Mouse (Mus musculus) lung, adult 2 months (tissue): ENCODE data around the gene Cpa2. TPM values are rescaled to one million over a fixed set of nuclear protein-coding genes. Genes with fewer than 3 reads are reported as not detected.

Experiments used
- DNase-seq: peaks from one replicate; pipeline ENCODE4 v3.0.0; 2022
- H3K4me1 ChIP-seq: fragments of 200-500 bp; 2 replicates; pipeline ENCODE4 v1.6.1; 2011; ENCODE audit warnings: low read length; ENCODE audit not compliant: control insufficient read depth, insufficient read depth
- H3K4me3 ChIP-seq: fragments of 200-500 bp; replicated peaks from 2 replicates; pipeline ENCODE3; 2011; ENCODE audit warnings: low read depth, mild to moderate bottlenecking, control low read depth, low read length; ENCODE audit errors: extremely low read depth
- CTCF ChIP-seq: fragments of 200-500 bp; IDR thresholded peaks from 2 replicates; pipeline ENCODE4 v1.5.1; 2011; ENCODE audit warnings: mild to moderate bottlenecking, low read length, control low read depth; ENCODE audit not compliant: insufficient read depth
- POLR2A ChIP-seq: fragments of 200-500 bp; IDR thresholded peaks from 2 replicates; pipeline ENCODE4 v1.6.1; 2011; ENCODE audit warnings: low read depth, mild to moderate bottlenecking, control low read depth, low read length, borderline replicate concordance; ENCODE audit errors: extremely low read depth
- WGBS: fragments of 180-500 bp; shearing (Covaris S2); methylation state at CpG from one replicate; pipeline ENCODE4 v1.1.7; 2018; 5-methylcytosine and 5-hydroxymethylcytosine counted together
- polyA plus RNA-seq: library from polyadenylated mRNA; depleted of rRNA; stranded (reverse); fragments of >200 nt; gene quantifications from 2 replicates; pipeline ENCODE4 v1.2.3, GENCODE M21; 2012

The Cpa2 gene
- polyA plus RNA-seq, 1 experiment = 0.13 TPM

GRCm38 (mm10) chr6:30554621-30555170 lies 13.3 kb downstream of the Cpa2 start:
- DNase-seq = no peak
- no peak overlapping the region for H3K4me3 ChIP-seq

GRCm38 (mm10) chr6:30556080-30556479 lies 14.7 kb downstream of the Cpa2 start:
- no peaks in the 10 kb centered on the region for H3K4me1 ChIP-seq
- DNase-seq = no peak
- TF ChIP-seq POLR2A = no peak
- TF ChIP-seq CTCF = no peak
- no peak overlapping the region for H3K4me3 ChIP-seq
- WGBS = 23% methylated on average over 9 of the region's 9 CpGs

More at GRCm38 (mm10) chr6:30554621-30555170, 13.3 kb downstream of the Cpa2 start:
- no peaks in the 10 kb centered on the region for H3K4me1 ChIP-seq
- no peak for TF ChIP-seq POLR2A
- no peak for TF ChIP-seq CTCF
- 82% methylated on average over 5 of the region's 5 CpGs for WGBS

GRCm38 (mm10) chr6:30559726-30560125 lies 18.3 kb downstream of the Cpa2 start:
- WGBS = 76% methylated on average over 1 of the region's 1 CpGs
- TF ChIP-seq CTCF = no peak
- TF ChIP-seq POLR2A = no peak
- DNase-seq = no peak
- no peaks in the 10 kb centered on the region for H3K4me1 ChIP-seq
- no peak overlapping the region for H3K4me3 ChIP-seq

GRCm38 (mm10) chr6:30562132-30562531 lies 20.8 kb downstream of the Cpa2 start:
- TF ChIP-seq POLR2A = no peak
- no peak for TF ChIP-seq CTCF
- 68% methylated on average over 4 of the region's 4 CpGs for WGBS
- no peaks in the 10 kb centered on the region for H3K4me1 ChIP-seq
- no peak overlapping the region for H3K4me3 ChIP-seq
- no peak for DNase-seq

- Histone ChIP-seq H3K4me1 (no peaks in the 10 kb centered on the region), H3K4me3 (no peak overlapping the region)
- DNase-seq = no peak
- WGBS = 48% methylated on average over 6 of the region's 6 CpGs
- no peak for TF ChIP-seq CTCF
- no peak for TF ChIP-seq POLR2A
Measured at GRCm38 (mm10) chr6:30563575-30563974, 22.2 kb downstream of the Cpa2 start.

GRCm38 (mm10) chr6:30564051-30564450 lies 22.7 kb downstream of the Cpa2 start:
- TF ChIP-seq POLR2A (no peak), CTCF (no peak)
- WGBS = 79% methylated on average over 6 of the region's 6 CpGs
- no peak for DNase-seq
- Histone ChIP-seq H3K4me1 (no peaks in the 10 kb centered on the region), H3K4me3 (no peak overlapping the region)

GRCm38 (mm10) chr6:30568069-30568468 lies 26.7 kb downstream of the Cpa2 start, which contains the start of gene Cpa4:
Gene Cpa4, plus strand, starts transcription at chr6:30568369.
- Histone ChIP-seq H3K4me3 (no peak within 1 kb of the TSS), H3K4me1 (no peaks in the 10 kb centered on the region)
- no peak for DNase-seq
- no peak for TF ChIP-seq POLR2A
- TF ChIP-seq CTCF = no peak
- WGBS = 69% methylated on average over 5 of the region's 5 CpGs

- H3K4me1 ChIP-seq = no peaks in the 10 kb centered on the region
- TF ChIP-seq CTCF (no peak), POLR2A (no peak)
- H3K4me3 ChIP-seq = no peak overlapping the region
- no peak for DNase-seq
- 95% methylated on average over 10 of the region's 10 CpGs for WGBS
Measured at GRCm38 (mm10) chr6:30569331-30569730, 27.9 kb downstream of the Cpa2 start.

GRCm38 (mm10) chr6:30570012-30570411 lies 28.6 kb downstream of the Cpa2 start:
- TF ChIP-seq CTCF (no peak), POLR2A (no peak)
- Histone ChIP-seq H3K4me1 (no peaks in the 10 kb centered on the region), H3K4me3 (no peak overlapping the region)
- DNase-seq = no peak
- 82% methylated on average over 5 of the region's 5 CpGs for WGBS
